Mouse (Mus musculus): Measurements from ENCODE around the gene Scimp. TPM values are rescaled to one million over a fixed set of nuclear protein-coding genes. Genes with fewer than 3 reads are reported as not detected.
"Not testable (repeated sequence)": the region's sequence is repeated elsewhere in the genome, so short reads cannot be mapped to it uniquely, and the experiment has no call there.

Scimp gene
- polyA plus RNA-seq, 1 experiment = 0.10 TPM

DNA sequence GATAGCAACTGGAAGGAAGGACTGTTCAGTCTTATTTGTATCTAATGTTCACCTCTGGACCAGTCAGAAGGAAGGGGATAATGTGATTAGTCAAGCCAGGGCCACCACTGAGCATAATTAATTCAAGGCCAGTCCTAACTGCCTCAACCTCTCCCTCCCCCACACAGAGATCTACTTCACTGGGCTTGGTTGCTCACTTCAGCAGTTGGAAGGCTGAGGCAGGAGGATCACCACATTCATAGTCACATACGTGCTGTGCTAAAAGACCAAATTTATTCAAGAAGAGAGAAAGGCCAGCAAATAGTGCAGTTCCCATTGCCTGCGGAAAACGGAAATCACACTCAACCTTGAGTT, 48.8 kb downstream of the Scimp start:
- DNase-seq = no peak
- Histone ChIP-seq H3K27ac (ENCODE audit: insufficient read depth, low read length) (peak overlapping the region; percentile 34; the same call in 1 of the 2 replicates), H3K4me1 (ENCODE audit: control insufficient read depth, insufficient read depth, low read length) (peaks cover 10% of the 10 kb centered on the region), H3K27me3 (ENCODE audit: control insufficient read depth, insufficient read depth, low read length) (no peaks in the 10 kb centered on the region), H3K4me3 (replicated peaks; ENCODE audit: insufficient read depth, low read depth, low read length) (peak overlapping the region; percentile 77)
- TF ChIP-seq POLR2A (IDR thresholded peaks at IDR 0.05; ENCODE audit: borderline replicate concordance, insufficient read depth, low read length) = no peak
- TF ChIP-seq CTCF (IDR thresholded peaks at IDR 0.05; ENCODE audit: borderline replicate concordance, insufficient read depth, low read depth, low read length) = no peak
- WGBS = 21% methylated on average over 3 of the region's 3 CpGs

DNA sequence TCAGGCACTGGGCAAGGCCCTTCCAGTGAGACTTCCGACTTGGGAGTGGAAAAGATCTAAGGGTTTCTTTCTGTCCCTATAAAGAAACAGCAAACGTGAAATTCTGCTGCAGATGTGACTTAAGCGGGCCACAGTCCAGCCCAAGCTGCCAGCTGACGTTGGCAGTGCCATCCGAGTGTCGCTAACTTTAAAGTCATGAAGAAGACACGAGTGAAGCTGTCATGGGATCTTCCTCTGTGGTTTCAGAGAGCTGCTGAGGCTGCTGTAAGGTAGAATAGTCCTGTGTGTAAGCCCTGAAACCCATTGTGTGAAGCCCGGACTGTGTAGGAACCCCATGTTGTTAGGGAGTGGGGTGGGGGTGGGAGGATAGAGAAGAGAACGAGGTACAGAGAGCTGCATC, 49.7 kb downstream of the Scimp start:
- H3K4me3 ChIP-seq (replicated peaks; ENCODE audit: insufficient read depth, low read depth, low read length) = no peak overlapping the region
- no peak for DNase-seq
- peaks cover 10% of the 10 kb centered on the region for H3K4me1 ChIP-seq (ENCODE audit: control insufficient read depth, insufficient read depth, low read length)
- H3K27me3 ChIP-seq (ENCODE audit: control insufficient read depth, insufficient read depth, low read length) = no peaks in the 10 kb centered on the region
- 49% methylated on average over 9 of the region's 9 CpGs for WGBS
- H3K27ac ChIP-seq (ENCODE audit: insufficient read depth, low read length) = no peak overlapping the region
- TF ChIP-seq POLR2A (IDR thresholded peaks at IDR 0.05; ENCODE audit: borderline replicate concordance, insufficient read depth, low read length) (no peak), CTCF (IDR thresholded peaks at IDR 0.05; ENCODE audit: borderline replicate concordance, insufficient read depth, low read depth, low read length) (no peak)

DNA sequence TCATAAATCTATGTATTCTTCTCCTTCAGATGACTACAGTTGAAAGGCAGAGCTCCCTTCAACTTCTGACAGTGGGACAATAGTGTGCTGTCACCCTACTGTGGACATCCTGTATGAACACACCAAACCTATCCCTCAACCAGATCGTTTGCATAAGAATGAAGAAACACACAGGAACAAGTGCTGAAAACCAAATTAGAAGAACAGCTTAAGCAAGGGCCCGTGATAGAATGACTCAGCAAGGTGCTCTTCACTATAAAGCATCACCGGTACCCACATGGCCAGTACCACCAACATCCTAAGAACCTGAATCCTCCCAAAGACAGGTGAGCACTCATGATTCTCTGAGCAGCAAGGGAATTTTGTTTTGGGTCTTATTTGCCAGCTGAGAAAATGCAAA, 51.9 kb downstream of the Scimp start:
- not testable (repeated sequence) for H3K27me3 ChIP-seq (ENCODE audit: control insufficient read depth, insufficient read depth, low read length); DNase-seq; H3K27ac ChIP-seq (ENCODE audit: insufficient read depth, low read length); H3K4me1 ChIP-seq (ENCODE audit: control insufficient read depth, insufficient read depth, low read length); H3K4me3 ChIP-seq (replicated peaks; ENCODE audit: insufficient read depth, low read depth, low read length)
- 49% methylated on average over 3 of the region's 3 CpGs for WGBS

DNA sequence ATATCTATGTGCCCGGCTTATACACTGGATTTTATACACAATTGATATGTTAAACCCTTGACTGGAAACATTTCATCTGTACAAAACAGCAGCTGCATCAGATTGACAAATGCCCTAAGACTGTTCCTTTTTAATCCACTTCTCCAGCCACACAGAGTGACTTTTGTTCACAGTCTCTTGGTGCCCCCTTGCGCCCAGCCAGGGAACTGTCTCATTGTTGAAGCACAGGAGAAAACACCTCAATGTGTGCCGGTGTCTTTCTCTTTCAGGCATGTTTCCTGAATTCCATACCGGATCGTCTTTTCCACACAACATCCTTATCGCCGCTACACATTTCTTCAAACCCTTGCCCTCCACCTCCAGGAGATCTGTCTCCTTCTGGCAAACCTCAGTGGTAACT, 56.7 kb downstream of the Scimp start:
- Histone ChIP-seq H3K4me1 (ENCODE audit: control insufficient read depth, insufficient read depth, low read length) (no peaks in the 10 kb centered on the region; the same call in 1 of the 2 replicates), H3K27me3 (ENCODE audit: control insufficient read depth, insufficient read depth, low read length) (no peaks in the 10 kb centered on the region), H3K27ac (ENCODE audit: insufficient read depth, low read length) (no peak overlapping the region), H3K4me3 (replicated peaks; ENCODE audit: insufficient read depth, low read depth, low read length) (no peak overlapping the region)
- peak; percentile 66 to 85 for DNase-seq
- 5% methylated on average over 7 of the region's 7 CpGs for WGBS
- TF ChIP-seq POLR2A (IDR thresholded peaks at IDR 0.05; ENCODE audit: borderline replicate concordance, insufficient read depth, low read length) (no peak), CTCF (IDR thresholded peaks at IDR 0.05; ENCODE audit: borderline replicate concordance, insufficient read depth, low read depth, low read length) (peak; percentile 96)

DNA sequence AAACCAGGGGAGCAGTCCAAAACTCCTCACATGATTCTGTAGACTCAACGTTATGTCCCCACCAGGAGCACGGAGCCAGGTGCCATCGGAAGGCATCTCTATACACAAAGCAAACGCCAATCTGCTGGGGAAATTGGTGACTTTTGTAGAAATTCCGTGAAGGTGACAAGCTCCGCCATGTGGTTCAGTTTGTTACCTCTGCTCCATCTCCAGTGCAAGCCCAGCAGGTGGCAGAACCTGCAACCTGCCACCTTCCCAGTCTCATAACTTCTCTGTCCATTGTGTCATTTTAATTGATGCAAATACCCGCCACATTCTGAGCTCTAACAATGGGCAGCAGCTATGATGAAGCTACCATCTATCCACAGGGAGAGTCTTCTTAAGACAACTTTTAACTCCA, 57.4 kb downstream of the Scimp start:
- no peak overlapping the region for H3K27ac ChIP-seq (ENCODE audit: insufficient read depth, low read length)
- H3K4me1 ChIP-seq (ENCODE audit: control insufficient read depth, insufficient read depth, low read length) = no peaks in the 10 kb centered on the region; the same call in 1 of the 2 replicates
- TF ChIP-seq POLR2A (IDR thresholded peaks at IDR 0.05; ENCODE audit: borderline replicate concordance, insufficient read depth, low read length) (no peak), CTCF (IDR thresholded peaks at IDR 0.05; ENCODE audit: borderline replicate concordance, insufficient read depth, low read depth, low read length) (no peak)
- DNase-seq = no peak
- 54% methylated on average over 7 of the region's 7 CpGs for WGBS
- H3K27me3 ChIP-seq (ENCODE audit: control insufficient read depth, insufficient read depth, low read length) = no peaks in the 10 kb centered on the region
- H3K4me3 ChIP-seq (replicated peaks; ENCODE audit: insufficient read depth, low read depth, low read length) = no peak overlapping the region

DNA sequence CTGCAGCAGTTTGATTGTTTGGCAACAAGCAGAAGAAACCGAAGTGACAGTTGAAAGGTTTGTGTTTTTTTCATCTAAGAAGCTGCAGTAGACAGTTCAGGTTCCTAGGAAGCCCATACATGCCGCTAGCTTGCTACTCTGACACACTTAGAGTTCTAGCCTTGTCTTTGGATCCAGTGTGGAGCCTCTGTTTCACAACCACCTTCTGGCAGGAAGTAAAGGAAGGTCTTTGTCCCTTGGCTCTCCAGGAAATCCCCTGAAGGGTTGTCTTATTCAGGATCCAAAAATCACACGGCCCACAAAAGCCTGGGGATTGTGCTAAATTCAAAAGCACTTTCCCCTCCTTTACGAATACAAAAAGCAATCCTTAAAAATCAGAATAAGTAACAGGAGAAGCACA, 57.9 kb downstream of the Scimp start:
- Histone ChIP-seq H3K4me3 (replicated peaks; ENCODE audit: insufficient read depth, low read depth, low read length) (no peak overlapping the region), H3K4me1 (ENCODE audit: control insufficient read depth, insufficient read depth, low read length) (no peaks in the 10 kb centered on the region; the same call in 1 of the 2 replicates), H3K27me3 (ENCODE audit: control insufficient read depth, insufficient read depth, low read length) (no peaks in the 10 kb centered on the region), H3K27ac (ENCODE audit: insufficient read depth, low read length) (no peak overlapping the region)
- WGBS = 65% methylated on average over 4 of the region's 4 CpGs
- no peak for DNase-seq
- TF ChIP-seq CTCF (IDR thresholded peaks at IDR 0.05; ENCODE audit: borderline replicate concordance, insufficient read depth, low read depth, low read length) = no peak
- TF ChIP-seq POLR2A (IDR thresholded peaks at IDR 0.05; ENCODE audit: borderline replicate concordance, insufficient read depth, low read length) = no peak

DNA sequence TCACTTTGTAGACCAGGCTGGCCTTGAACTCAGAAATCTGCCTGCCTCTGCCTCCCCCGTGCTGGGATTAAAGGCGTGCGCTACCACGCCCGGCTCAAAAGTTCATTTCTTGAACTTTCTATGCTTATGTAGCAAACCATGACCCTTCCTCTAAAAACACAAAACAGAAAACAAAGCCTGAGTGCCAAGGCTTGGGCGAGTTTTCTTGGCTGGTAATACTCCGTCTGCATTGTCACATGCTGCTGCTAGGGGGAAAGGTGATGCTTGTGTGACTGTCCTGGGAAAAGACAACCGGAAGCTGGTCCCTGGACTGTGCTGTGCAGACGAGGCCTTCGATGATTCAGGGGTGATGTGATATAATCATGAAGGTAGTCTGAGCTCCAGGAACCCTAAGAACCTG, 59.2 kb downstream of the Scimp start:
- DNase-seq = no peak
- TF ChIP-seq POLR2A (IDR thresholded peaks at IDR 0.05; ENCODE audit: borderline replicate concordance, insufficient read depth, low read length) = no peak
- no peak for TF ChIP-seq CTCF (IDR thresholded peaks at IDR 0.05; ENCODE audit: borderline replicate concordance, insufficient read depth, low read depth, low read length)
- Histone ChIP-seq H3K27me3 (ENCODE audit: control insufficient read depth, insufficient read depth, low read length) (no peaks in the 10 kb centered on the region), H3K27ac (ENCODE audit: insufficient read depth, low read length) (no peak overlapping the region), H3K4me3 (replicated peaks; ENCODE audit: insufficient read depth, low read depth, low read length) (no peak overlapping the region), H3K4me1 (ENCODE audit: control insufficient read depth, insufficient read depth, low read length) (no peaks in the 10 kb centered on the region; the same call in 1 of the 2 replicates)
- 87% methylated on average over 10 of the region's 10 CpGs for WGBS

DNA sequence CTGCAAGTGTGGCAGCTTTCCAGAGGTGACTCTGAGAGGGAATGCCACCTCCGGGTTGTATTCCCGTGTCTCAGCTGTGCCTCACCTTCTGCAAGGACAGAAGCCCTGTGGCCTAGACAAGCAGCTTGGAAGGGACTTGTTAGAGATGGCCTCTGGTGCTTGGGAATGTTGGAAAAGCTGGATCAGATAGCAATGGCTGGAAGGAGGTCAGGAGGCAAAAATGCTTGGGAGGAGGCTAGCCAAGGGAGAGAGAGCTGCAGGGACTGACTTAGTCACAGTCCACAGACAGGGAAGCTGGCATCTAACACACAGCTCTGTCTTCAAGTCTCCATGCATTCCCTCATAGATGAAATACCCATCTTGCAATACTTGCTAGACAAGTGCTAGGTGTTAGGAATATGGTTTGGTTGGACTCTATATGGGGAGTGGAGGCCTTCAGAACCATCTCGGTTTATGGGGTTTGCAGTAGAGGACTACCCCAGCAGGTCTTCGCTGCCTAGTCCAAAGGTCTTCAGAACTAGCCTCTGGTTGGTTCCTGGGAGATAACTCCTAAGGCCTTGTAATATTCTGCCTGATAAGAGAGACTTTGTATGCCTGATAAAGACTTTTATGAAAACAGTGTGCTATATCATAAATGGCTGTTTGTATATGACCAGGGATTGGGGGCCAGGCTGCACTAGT, 59.9 kb downstream of the Scimp start:
- DNase-seq = no peak
- Histone ChIP-seq H3K27me3 (ENCODE audit: control insufficient read depth, insufficient read depth, low read length) (no peaks in the 10 kb centered on the region), H3K4me3 (replicated peaks; ENCODE audit: insufficient read depth, low read depth, low read length) (no peak overlapping the region), H3K27ac (ENCODE audit: insufficient read depth, low read length) (no peak overlapping the region), H3K4me1 (ENCODE audit: control insufficient read depth, insufficient read depth, low read length) (no peaks in the 10 kb centered on the region; the same call in 1 of the 2 replicates)
- no peak for TF ChIP-seq CTCF (IDR thresholded peaks at IDR 0.05; ENCODE audit: borderline replicate concordance, insufficient read depth, low read depth, low read length)
- no peak for TF ChIP-seq POLR2A (IDR thresholded peaks at IDR 0.05; ENCODE audit: borderline replicate concordance, insufficient read depth, low read length)
- WGBS = 70% methylated on average over 4 of the region's 4 CpGs

Measured in cerebellum, adult 2 months (tissue).